Mouse (Mus musculus): ENCODE data around the gene Zfand4. TPM values are rescaled to one million over a fixed set of nuclear protein-coding genes. Genes with fewer than 3 reads are reported as not detected.

Gene Zfand4
- polyA plus RNA-seq, 1 experiment = 2.1 TPM

DNA sequence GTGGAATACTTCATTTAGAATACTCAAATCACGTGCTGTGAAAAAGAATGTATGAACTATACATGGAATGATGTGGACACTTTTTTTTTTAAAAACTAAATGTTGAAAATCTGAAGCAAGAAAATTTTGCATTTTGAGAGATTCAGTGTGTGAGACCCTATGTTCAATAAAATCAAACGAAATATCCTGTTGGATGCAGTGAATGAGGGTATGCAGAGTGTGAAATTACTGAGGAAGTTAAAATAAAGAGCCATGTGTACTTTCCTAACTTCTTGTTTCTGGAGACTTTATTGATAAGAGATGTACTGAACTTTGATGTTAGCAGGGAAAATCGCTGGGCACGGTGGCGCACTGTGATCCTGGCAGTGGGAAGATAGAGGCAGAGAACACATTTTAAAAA is 75.1 kb downstream of the Zfand4 start:
- Histone ChIP-seq H3ac (ENCODE audit: control insufficient read depth, insufficient read length) (no peak overlapping the region), H3K36me3 (ENCODE audit: control insufficient read depth, insufficient read depth) (no peaks in the 10 kb centered on the region), H3K4me2 (ENCODE audit: low read depth) (peak overlapping the region; percentile 74), H3K27me3 (ENCODE audit: control insufficient read depth, insufficient read depth, insufficient read length) (no peaks in the 10 kb centered on the region), H3K79me2 (ENCODE audit: control insufficient read depth, insufficient read depth) (peaks cover 57% of the 10 kb centered on the region), H3K4me3 (peak overlapping the region; percentile 34)
- TF ChIP-seq POLR2AphosphoS2 (IDR thresholded peaks at IDR 0.05; ENCODE audit: insufficient read length, low read depth) = no peak
- TF ChIP-seq MYOD1 (IDR thresholded peaks at IDR 0.05; ENCODE audit: control insufficient read depth in 1 of 3, insufficient read length in 2 of 3, low read depth in 2 of 3) = no peak
- TF ChIP-seq TCF12 (IDR thresholded peaks at IDR 0.05; ENCODE audit: insufficient read depth, poor library complexity, severe bottlenecking) = no peak
- TF ChIP-seq MYOG (IDR thresholded peaks at IDR 0.05; ENCODE audit: control insufficient read depth in 1 of 3, insufficient read depth in 1 of 3, insufficient read length in 2 of 3, low read depth in 2 of 3) = no peak
- no peak for TF ChIP-seq REST (IDR thresholded peaks at IDR 0.05; ENCODE audit: insufficient read depth, insufficient read length)
- TF ChIP-seq CEBPB (IDR thresholded peaks at IDR 0.05; ENCODE audit: insufficient read depth, poor library complexity, severe bottlenecking) = no peak
- TF ChIP-seq USF1 (IDR thresholded peaks at IDR 0.05; ENCODE audit: low read depth) = no peak
- no peak for TF ChIP-seq MAX (IDR thresholded peaks at IDR 0.05; ENCODE audit: low read depth)
- TF ChIP-seq POLR2A (IDR thresholded peaks at IDR 0.05; ENCODE audit: insufficient read length, low read depth) = no peak
- TF ChIP-seq SRF (IDR thresholded peaks at IDR 0.05; ENCODE audit: control insufficient read depth, insufficient read length, low read depth) = no peak
- no peak for TF ChIP-seq TCF3 (IDR thresholded peaks at IDR 0.05; ENCODE audit: insufficient read length, low read depth)
- no peak for TF ChIP-seq E2F4 (IDR thresholded peaks at IDR 0.05; ENCODE audit: insufficient read depth)

DNA sequence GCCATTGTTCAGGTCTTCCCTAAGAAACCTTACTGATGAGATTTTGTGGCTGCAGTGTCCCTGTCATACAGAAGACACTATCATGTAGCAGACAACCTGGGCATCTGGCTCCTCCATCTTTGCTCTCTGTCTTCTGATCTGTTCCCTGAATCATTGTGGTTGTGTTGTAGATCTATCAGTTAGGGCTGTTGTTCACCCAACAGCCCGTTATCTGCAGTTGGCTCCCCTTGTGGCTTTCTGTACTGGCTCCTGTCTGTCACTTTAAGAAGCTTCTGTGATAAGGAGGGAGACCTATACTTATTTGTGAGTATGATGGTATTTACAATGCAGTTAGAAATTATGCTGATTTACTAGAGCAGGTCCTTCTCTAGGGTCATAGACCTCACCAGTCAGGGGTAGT is 76.5 kb downstream of the Zfand4 start:
- Histone ChIP-seq H3K27me3 (ENCODE audit: control insufficient read depth, insufficient read depth, insufficient read length) (no peaks in the 10 kb centered on the region), H3K4me3 (no peak overlapping the region), H3K36me3 (ENCODE audit: control insufficient read depth, insufficient read depth) (no peaks in the 10 kb centered on the region), H3ac (ENCODE audit: control insufficient read depth, insufficient read length) (no peak overlapping the region), H3K79me2 (ENCODE audit: control insufficient read depth, insufficient read depth) (peaks cover 71% of the 10 kb centered on the region), H3K4me2 (ENCODE audit: low read depth) (no peak overlapping the region)
- TF ChIP-seq REST (IDR thresholded peaks at IDR 0.05; ENCODE audit: insufficient read depth, insufficient read length) (no peak), TCF12 (IDR thresholded peaks at IDR 0.05; ENCODE audit: insufficient read depth, poor library complexity, severe bottlenecking) (no peak), MAX (IDR thresholded peaks at IDR 0.05; ENCODE audit: low read depth) (no peak)

DNA sequence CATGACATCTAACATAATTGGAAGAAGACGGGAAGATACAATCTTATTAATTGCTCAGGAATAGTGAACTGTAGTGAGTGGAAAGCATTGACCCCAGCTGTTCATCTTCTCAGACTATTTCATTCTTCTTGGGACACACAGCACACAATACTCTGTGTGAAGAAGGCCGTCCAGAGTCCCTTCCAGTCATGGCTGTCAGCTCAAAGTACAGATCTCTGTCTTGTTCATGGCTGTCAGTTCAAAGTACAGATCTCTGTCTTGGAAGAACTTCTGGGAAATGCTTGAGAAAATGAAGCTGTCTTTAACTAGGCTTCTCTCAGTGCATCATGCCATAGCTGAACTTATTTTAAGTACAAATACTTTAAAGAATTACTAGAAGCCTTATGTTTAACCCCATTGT is 83.9 kb downstream of the Zfand4 start:
- Histone ChIP-seq H3K4me2 (ENCODE audit: low read depth) (no peak overlapping the region), H3K36me3 (ENCODE audit: control insufficient read depth, insufficient read depth) (no peaks in the 10 kb centered on the region), H3ac (ENCODE audit: control insufficient read depth, insufficient read length) (no peak overlapping the region), H3K4me3 (no peak overlapping the region), H3K27me3 (ENCODE audit: control insufficient read depth, insufficient read depth, insufficient read length) (no peaks in the 10 kb centered on the region), H3K79me2 (ENCODE audit: control insufficient read depth, insufficient read depth) (peaks cover 47% of the 10 kb centered on the region)
- no peak for TF ChIP-seq REST (IDR thresholded peaks at IDR 0.05; ENCODE audit: insufficient read depth, insufficient read length)
- TF ChIP-seq MYOG (IDR thresholded peaks at IDR 0.05; ENCODE audit: control insufficient read depth in 1 of 3, insufficient read depth in 1 of 3, insufficient read length in 2 of 3, low read depth in 2 of 3) = no peak
- TF ChIP-seq TCF3 (IDR thresholded peaks at IDR 0.05; ENCODE audit: insufficient read length, low read depth) = no peak
- no peak for TF ChIP-seq POLR2A (IDR thresholded peaks at IDR 0.05; ENCODE audit: insufficient read length, low read depth)
- no peak for TF ChIP-seq MAX (IDR thresholded peaks at IDR 0.05; ENCODE audit: low read depth)
- TF ChIP-seq POLR2AphosphoS2 (IDR thresholded peaks at IDR 0.05; ENCODE audit: insufficient read length, low read depth) = no peak
- no peak for TF ChIP-seq MYOD1 (IDR thresholded peaks at IDR 0.05; ENCODE audit: control insufficient read depth in 1 of 3, insufficient read length in 2 of 3, low read depth in 2 of 3)
- TF ChIP-seq E2F4 (IDR thresholded peaks at IDR 0.05; ENCODE audit: insufficient read depth) = no peak
- TF ChIP-seq CEBPB (IDR thresholded peaks at IDR 0.05; ENCODE audit: insufficient read depth, poor library complexity, severe bottlenecking) = no peak
- TF ChIP-seq SRF (IDR thresholded peaks at IDR 0.05; ENCODE audit: control insufficient read depth, insufficient read length, low read depth) = no peak
- TF ChIP-seq USF1 (IDR thresholded peaks at IDR 0.05; ENCODE audit: low read depth) = no peak

DNA sequence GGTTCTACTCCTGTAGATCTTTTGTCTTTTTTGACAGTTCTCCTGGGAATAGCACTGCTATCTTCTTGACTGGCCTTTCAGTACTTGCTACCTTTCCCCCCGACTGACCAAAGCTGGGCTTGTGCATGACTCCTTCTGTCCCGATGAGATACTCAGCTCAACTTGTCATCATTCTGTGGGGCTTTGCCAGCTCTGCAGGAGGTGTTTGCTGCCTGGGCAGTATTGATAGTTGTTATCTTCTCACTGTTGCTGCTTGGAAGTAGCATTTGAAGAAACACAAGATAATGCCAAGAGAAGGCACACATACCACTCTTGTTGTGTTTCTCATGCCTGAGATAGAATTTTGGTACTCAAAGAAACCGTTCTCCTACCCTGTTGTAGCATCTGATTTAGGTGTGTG is 86.0 kb downstream of the Zfand4 start:
- Histone ChIP-seq H3ac (ENCODE audit: control insufficient read depth, insufficient read length) (no peak overlapping the region), H3K36me3 (ENCODE audit: control insufficient read depth, insufficient read depth) (no peaks in the 10 kb centered on the region), H3K79me2 (ENCODE audit: control insufficient read depth, insufficient read depth) (peaks cover 39% of the 10 kb centered on the region), H3K27me3 (ENCODE audit: control insufficient read depth, insufficient read depth, insufficient read length) (no peaks in the 10 kb centered on the region), H3K4me3 (no peak overlapping the region), H3K4me2 (ENCODE audit: low read depth) (no peak overlapping the region)
- TF ChIP-seq CEBPB (IDR thresholded peaks at IDR 0.05; ENCODE audit: insufficient read depth, poor library complexity, severe bottlenecking) = no peak
- no peak for TF ChIP-seq TCF12 (IDR thresholded peaks at IDR 0.05; ENCODE audit: insufficient read depth, poor library complexity, severe bottlenecking)
- no peak for TF ChIP-seq MYOG (IDR thresholded peaks at IDR 0.05; ENCODE audit: control insufficient read depth in 1 of 3, insufficient read depth in 1 of 3, insufficient read length in 2 of 3, low read depth in 2 of 3)
- no peak for TF ChIP-seq MAX (IDR thresholded peaks at IDR 0.05; ENCODE audit: low read depth)

DNA sequence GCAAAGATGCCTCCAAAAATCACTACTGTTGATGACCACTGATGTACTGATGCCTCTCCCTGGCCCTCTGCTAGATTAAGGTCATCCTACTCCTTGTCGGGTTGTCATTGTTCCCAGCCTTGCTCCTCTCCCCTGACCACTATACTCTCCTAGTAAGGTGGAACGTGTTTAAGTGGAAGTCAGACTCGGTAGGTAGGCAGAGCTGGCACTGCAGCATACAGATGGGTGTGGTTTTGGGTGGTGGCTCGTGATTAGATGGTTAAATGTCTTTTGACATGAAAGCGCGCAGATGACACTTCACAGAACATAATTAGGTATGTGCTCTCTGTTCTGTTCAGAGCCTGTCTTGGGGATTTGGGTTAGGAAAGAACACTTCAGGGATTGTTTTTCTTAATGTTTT is 86.6 kb downstream of the Zfand4 start:
- Histone ChIP-seq H3K36me3 (ENCODE audit: control insufficient read depth, insufficient read depth) (no peaks in the 10 kb centered on the region), H3K79me2 (ENCODE audit: control insufficient read depth, insufficient read depth) (peaks cover 40% of the 10 kb centered on the region), H3K4me3 (no peak overlapping the region), H3K27me3 (ENCODE audit: control insufficient read depth, insufficient read depth, insufficient read length) (no peaks in the 10 kb centered on the region), H3K4me2 (ENCODE audit: low read depth) (no peak overlapping the region), H3ac (ENCODE audit: control insufficient read depth, insufficient read length) (no peak overlapping the region)
- TF ChIP-seq MYOG (IDR thresholded peaks at IDR 0.05; ENCODE audit: control insufficient read depth in 1 of 3, insufficient read depth in 1 of 3, insufficient read length in 2 of 3, low read depth in 2 of 3) (no peak), MYOD1 (IDR thresholded peaks at IDR 0.05; ENCODE audit: control insufficient read depth in 1 of 3, insufficient read length in 2 of 3, low read depth in 2 of 3) (no peak), MAX (IDR thresholded peaks at IDR 0.05; ENCODE audit: low read depth) (no peak), SRF (IDR thresholded peaks at IDR 0.05; ENCODE audit: control insufficient read depth, insufficient read length, low read depth) (no peak), TCF12 (IDR thresholded peaks at IDR 0.05; ENCODE audit: insufficient read depth, poor library complexity, severe bottlenecking) (no peak), POLR2AphosphoS2 (IDR thresholded peaks at IDR 0.05; ENCODE audit: insufficient read length, low read depth) (no peak), REST (IDR thresholded peaks at IDR 0.05; ENCODE audit: insufficient read depth, insufficient read length) (no peak), USF1 (IDR thresholded peaks at IDR 0.05; ENCODE audit: low read depth) (no peak), E2F4 (IDR thresholded peaks at IDR 0.05; ENCODE audit: insufficient read depth) (no peak), POLR2A (IDR thresholded peaks at IDR 0.05; ENCODE audit: insufficient read length, low read depth) (no peak), CEBPB (IDR thresholded peaks at IDR 0.05; ENCODE audit: insufficient read depth, poor library complexity, severe bottlenecking) (no peak), TCF3 (IDR thresholded peaks at IDR 0.05; ENCODE audit: insufficient read length, low read depth) (no peak)
